Mouse (Mus musculus) CD8-positive naive resting alpha-beta T cell, adult 57 days (primary cell): Measurements from ENCODE around the gene Taz. TPM values are rescaled to one million over a fixed set of nuclear protein-coding genes. Genes with fewer than 3 reads are reported as not detected.

ENCODE experiments used
- total RNA-seq: library from RNA; stranded (reverse); gene quantifications from one replicate; pipeline ENCODE4 v1.2.4, GENCODE M21; 2023

The Taz gene
- total RNA-seq: 77.2 TPM

GRCm38 (mm10) chrX:74281732-74282394, at the start of gene Taz, which contains the start of gene Dnase1l1:
TSS of gene Taz (plus strand) at chrX:74281912.
TSS of gene Dnase1l1 (minus strand) at chrX:74282337.

GRCm38 (mm10) chrX:74249615-74250014, 32.1 kb upstream of the Taz start, which contains the start of gene Flna:
TSS of gene Flna (minus strand) at chrX:74249820.

GRCm38 (mm10) chrX:74254153-74254887, 27.4 kb upstream of the Taz start, which contains the start of gene Emd:
TSS of gene Emd (plus strand) at chrX:74254687.

GRCm38 (mm10) chrX:74270062-74270901, 11.4 kb upstream of the Taz start, which contains the start of gene Rpl10:
TSS of gene Rpl10 (plus strand) at chrX:74270812.

GRCm38 (mm10) chrX:74296538-74297448, 15.1 kb downstream of the Taz start, which contains the start of gene Atp6ap1:
TSS of gene Atp6ap1 (plus strand) at chrX:74297097.

GRCm38 (mm10) chrX:74304867-74305700, 23.4 kb downstream of the Taz start, which contains the start of gene Gdi1:
TSS of gene Gdi1 (plus strand) at chrX:74304998.

GRCm38 (mm10) chrX:74312540-74313464, 31.1 kb downstream of the Taz start, which contains the start of gene Fam50a:
TSS of gene Fam50a (plus strand) at chrX:74313033.

GRCm38 (mm10) chrX:74328725-74329161, 47.0 kb downstream of the Taz start, which contains the start of gene Plxna3:
TSS of gene Plxna3 (plus strand) at chrX:74329066.

Other genes starting within 250 kb of the Taz start
- not detected for gene Opn1mw, start 154.4 kb upstream of the Taz start, total RNA-seq
- gene Mecp2, start 146.5 kb upstream of the Taz start, total RNA-seq: 47.1 TPM
- gene Tex28, start 114.1 kb upstream of the Taz start, total RNA-seq: not detected
- gene Tktl1, start 104.7 kb upstream of the Taz start, total RNA-seq: not detected
- 592 TPM for gene Flna, start 32.1 kb upstream of the Taz start, total RNA-seq
- gene Emd, start 27.2 kb upstream of the Taz start, total RNA-seq: 82.0 TPM
- 710 TPM for gene Rpl10, start 11.1 kb upstream of the Taz start, total RNA-seq
- 8.8 TPM for gene Dnase1l1, start 425 bp downstream of the Taz start, total RNA-seq
- 90.2 TPM for gene Atp6ap1, start 15.2 kb downstream of the Taz start, total RNA-seq
- 176 TPM for gene Gdi1, start 23.1 kb downstream of the Taz start, total RNA-seq
- gene Fam50a, start 31.1 kb downstream of the Taz start, total RNA-seq: 68.6 TPM
- 11.0 TPM for gene Plxna3, start 47.2 kb downstream of the Taz start, total RNA-seq
- 27.9 TPM for gene Lage3, start 71.7 kb downstream of the Taz start, total RNA-seq
- gene Ubl4a, start 91.3 kb downstream of the Taz start, total RNA-seq: 20.9 TPM
- 16.1 TPM for gene Slc10a3, start 91.4 kb downstream of the Taz start, total RNA-seq
- gene Fam3a, start 111.4 kb downstream of the Taz start, total RNA-seq: 23.0 TPM
- gene Ikbkg, start 111.4 kb downstream of the Taz start, total RNA-seq: 58.8 TPM
- 32.9 TPM for gene G6pdx, start 147.3 kb downstream of the Taz start, total RNA-seq
- gene Gm6880, start 199.5 kb downstream of the Taz start, total RNA-seq: not detected